Mouse (Mus musculus): ENCODE measurements around the gene Cgref1. TPM values are rescaled to one million over a fixed set of nuclear protein-coding genes. Genes with fewer than 3 reads are reported as not detected.

Gene Cgref1
- total RNA-seq, 2 experiments from 2014 or later, result 2.8 to 5.1 TPM

- peak; percentile 52 for DNase-seq
These were observed 5.1 kb upstream of the Cgref1 start for GRCm38 (mm10) chr5:30950451-30950850.

DNA sequence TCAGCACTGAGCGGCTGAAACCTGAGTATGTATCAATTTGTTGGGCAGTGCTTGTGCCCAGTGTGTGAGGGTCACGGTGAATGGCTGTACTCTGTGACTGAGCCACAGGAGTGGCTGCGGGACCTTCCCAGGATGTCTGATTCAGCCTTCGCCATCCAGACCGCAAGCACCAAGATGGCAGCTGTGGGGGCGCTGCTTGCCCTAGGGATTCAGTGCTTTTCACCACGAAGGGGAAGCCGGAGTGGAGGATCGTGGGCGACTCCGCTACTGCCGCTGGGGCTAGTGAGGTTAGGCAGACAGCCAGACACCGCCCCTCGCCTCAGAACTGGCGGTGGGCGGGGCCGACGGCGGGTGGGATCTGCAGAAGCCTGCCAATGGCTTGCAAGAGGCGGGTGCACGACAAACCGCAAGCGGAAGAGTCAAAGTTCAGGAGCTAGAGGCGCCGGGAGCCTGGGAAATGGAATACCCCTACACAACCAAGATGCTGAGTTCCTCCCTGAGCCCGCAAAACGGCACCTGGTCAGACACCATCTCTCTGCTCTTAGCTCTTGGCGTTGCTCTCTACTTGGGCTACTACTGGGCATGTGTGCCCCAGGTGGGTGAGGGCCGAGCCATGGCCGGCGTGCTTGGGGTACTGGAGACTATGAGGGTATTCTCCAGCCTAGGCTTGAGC, 4.4 kb upstream of the Cgref1 start:
- DNase-seq, result peak; percentile 95

GRCm38 (mm10) chr5:30948620-30949019, 3.2 kb upstream of the Cgref1 start:
- DNase-seq, result no peak

DNA sequence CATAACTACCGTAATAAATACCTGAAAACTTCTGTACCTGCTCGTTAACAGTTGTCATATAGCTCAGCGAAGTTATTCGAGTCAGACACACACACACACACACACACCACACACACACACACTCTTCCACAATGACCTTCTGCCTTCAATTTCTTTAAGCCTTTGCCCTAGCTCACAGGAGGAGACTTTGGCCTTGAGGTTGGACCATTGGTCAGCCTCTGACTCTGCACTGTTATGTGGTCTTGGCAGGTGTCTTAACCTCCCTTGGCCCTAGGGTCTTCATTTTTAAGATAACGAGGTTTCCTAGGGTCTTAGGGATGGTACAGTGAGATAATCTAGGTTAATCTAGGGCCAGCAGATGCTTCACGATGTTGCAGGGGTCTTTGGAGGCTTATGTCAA, 1.0 kb downstream of the Cgref1 start:
- no peak for DNase-seq

- no peak for DNase-seq
These were observed 2.4 kb downstream of the Cgref1 start for GRCm38 (mm10) chr5:30943004-30943403.

DNA sequence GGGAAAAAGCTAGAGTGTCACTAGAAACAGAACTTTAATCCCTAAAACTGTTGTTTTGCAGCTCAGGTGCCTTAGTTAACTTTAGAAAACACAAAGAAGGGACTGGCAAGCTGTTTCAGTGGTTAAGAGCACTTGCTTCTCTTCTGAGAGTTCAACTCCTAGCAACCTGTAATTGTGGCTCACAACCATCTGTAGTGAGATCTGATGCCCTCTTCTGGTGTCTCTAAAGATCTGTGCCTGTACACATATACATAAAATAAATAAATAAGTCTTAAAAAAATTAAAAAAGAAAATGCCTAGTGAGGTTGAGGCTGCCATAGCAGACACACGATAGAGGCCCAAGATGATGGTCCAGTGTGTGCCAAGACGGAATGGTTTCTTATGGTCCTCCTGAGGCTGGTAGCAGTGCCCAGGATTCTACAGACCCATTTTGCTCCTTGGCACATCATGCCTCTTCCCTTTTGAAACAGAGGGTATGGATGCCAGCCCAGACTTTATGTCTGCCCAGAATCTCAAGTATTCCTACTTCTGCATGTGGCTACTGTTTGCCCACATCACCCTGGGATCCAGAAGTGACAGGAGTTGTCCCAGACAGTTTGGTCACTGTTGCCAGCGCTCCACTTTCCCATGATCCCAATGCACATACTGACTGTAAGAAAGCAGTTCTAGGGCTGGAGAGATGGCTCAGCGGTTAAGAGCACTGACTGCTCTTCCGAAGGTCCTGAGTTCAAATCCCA, 10.5 kb downstream of the Cgref1 start:
- DNase-seq, result no peak

- no peak for DNase-seq
These were observed 11.7 kb downstream of the Cgref1 start for GRCm38 (mm10) chr5:30933705-30934104.

DNA sequence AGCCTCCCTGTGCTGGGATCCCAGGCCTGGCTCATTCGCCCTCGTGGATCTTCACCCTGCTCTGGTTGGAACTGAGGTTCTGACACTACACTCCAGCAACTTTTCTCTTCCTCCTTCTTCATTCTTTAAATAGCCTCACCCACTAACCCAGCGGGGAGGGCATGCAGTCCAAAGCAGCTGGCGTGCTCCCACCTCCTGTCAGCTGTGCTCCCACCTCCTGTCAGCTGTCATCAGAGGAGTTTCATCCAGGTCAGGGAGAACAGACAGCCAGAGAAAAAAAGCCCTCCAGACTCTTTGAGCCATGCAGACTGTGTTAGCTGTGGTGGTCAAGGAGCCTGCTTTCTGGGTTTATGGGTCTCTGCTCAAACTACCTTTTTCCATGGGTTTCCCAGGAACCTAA, 14.0 kb downstream of the Cgref1 start:
- DNase-seq, result no peak

DNA sequence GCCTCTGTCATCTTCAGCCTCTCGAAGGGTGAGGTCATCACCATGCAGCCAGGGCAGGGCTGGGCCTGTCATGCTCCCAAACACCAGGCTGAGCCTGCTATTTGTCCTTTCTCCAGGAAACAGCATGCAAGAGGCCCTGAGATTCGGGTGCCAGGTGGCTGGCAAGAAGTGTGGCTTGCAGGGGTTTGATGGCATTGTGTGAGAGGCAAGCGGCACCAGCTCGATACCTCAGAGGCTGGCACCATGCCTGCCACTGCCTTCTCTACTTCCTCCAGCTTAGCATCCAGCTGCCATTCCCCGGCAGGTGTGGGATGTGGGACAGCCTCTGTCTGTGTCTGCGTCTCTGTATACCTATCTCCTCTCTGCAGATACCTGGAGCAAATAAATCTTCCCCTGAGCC, 14.5 kb downstream of the Cgref1 start:
- DNase-seq, result no peak

DNA sequence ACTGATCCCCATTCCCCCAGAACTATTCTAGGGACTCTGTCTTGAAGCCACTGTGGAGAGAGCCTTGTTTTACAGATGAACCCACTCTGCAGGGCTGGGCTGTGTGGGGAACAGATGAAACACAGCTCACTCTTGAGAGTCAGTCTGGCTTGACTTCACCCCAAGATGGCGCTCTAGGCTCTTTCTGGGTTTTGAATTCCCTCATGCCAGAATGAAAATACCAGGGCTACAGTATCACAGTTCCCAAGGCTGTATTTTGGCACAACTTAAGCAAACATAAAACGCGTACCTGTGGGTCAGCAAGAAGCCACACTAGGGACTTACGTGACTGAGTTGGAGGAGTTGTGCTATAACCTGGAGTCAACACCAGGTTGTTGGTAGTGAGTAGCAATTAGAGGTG, 15.3 kb downstream of the Cgref1 start:
- peak; percentile 85 for DNase-seq

- DNase-seq, result peak; percentile 49
These were observed 17.4 kb downstream of the Cgref1 start for GRCm38 (mm10) chr5:30927945-30928529.

- no peak for DNase-seq
These were observed 19.3 kb downstream of the Cgref1 start for GRCm38 (mm10) chr5:30926073-30926472.

DNA sequence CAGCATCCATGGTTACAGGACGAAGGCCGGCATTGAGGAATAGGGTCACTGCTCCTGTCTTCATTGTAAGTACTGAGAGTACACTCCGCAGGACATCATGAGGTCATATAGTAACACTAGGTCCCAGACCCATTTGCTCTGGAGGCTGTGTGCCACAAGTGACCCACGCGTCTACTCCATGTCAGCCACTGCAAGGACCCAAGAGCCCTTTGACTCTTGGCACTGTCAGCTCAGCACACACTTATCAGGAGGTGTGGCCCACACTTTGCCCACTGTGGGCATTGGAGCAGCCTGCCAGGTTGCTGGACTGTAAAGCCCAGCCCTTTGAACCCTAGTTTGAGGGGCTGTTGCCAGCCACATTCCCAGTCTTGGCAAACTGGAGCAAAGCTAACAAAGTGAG, 20.2 kb downstream of the Cgref1 start:
- no peak for DNase-seq

GRCm38 (mm10) chr5:30924614-30925013, 20.8 kb downstream of the Cgref1 start:
- DNase-seq, result no peak

DNA sequence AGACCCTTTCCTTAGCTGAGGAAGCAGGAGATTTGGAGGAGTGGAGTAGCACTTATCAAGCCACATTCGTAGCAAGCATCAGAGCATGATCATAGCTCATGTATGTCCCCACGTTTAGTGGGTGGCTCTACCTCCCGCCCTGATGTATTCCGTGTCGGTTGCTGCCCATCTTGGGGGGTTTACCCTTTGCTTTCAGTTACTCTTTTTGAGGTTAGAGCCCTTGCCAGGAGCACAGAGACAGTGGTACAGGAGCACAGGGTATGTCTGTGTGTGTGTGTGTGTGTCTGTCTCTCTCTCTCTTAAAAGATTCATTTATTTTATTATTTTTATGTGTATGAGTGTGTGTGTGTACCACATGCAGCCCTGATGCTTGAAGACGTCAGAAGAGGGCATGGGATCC, 22.3 kb downstream of the Cgref1 start:
- no peak for DNase-seq

- DNase-seq, result no peak
These were observed 22.8 kb downstream of the Cgref1 start for GRCm38 (mm10) chr5:30922581-30923041.

- peak; percentile 96 for DNase-seq
These were observed 23.9 kb downstream of the Cgref1 start, which contains the start of gene Khk for GRCm38 (mm10) chr5:30921256-30922033. Khk (plus strand) TSS chr5:30921431.

DNA sequence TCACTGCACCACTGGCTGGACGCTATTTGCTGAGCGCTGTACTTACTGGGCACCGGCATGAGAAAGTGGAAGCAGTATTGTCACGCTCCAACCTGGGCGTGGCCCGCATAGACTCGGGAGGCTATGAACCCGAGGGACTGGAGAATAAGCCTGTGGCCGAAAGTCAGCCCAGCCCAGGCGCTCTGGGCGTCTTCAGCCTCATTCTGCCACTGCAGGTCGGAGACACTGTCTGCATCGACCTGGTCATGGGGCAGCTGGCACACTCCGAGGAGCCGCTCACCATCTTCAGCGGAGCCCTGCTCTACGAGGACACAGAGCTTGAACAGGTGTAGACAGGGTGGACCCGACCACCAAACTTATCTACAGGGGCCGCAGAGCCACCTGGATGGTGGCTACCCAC, 24.8 kb downstream of the Cgref1 start:
- DNase-seq, result no peak

DNA sequence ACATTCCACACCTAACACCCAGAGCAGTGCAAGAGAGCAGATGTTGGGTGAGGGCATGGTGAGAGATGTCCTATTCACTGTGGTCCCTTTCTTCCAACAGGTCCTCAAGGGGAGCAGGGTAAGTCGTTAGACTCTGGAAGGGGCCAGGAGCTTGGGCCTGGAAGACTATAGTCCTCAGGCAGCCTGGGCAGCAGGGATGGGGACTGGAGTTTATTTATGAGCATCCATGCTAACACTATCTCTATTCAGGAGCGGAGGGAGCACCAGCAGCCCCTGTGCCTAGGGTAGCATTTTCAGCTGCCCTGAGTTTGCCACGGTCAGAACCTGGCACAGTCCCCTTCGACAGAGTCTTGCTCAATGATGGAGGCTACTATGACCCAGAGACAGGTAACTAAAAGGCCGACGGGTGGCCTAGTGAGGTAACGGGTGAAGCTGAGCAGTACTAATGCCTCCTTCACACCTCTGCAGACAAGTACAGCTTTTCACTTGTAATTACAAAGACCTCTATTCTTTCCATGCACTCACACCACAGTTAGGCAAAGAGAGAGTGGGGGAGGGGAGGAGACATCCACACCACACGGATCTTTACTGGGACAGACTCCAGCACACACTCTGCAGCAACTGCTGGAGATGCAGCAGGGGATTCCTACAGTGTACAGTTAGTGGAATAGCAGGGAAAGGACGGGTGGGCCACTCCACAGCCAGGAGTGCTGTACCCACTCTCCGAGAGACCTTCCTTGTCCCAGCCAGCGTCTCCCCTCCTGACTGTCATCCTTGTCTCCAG, 25.4 kb downstream of the Cgref1 start:
- DNase-seq, result no peak

DNA sequence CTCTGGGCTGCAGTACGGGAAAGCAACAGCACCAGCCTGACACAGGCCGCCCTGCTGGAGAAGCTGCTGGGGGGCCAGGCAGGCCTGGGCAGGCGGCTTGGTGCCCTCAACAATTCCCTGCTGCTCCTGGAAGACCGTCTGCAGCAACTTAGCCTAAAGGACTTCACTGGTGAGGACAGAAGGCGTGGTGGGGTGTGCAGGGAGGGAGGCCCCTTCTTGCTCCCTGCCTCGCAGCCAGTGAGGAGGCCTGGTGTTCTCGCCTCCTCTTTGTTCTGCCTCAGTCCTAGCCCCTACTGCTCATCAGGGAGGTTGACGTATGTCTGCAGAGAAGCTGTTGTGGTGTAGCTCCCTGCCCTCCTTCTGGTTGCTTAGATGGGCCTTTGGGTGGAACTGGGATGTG, 26.7 kb downstream of the Cgref1 start:
- DNase-seq, result no peak

DNA sequence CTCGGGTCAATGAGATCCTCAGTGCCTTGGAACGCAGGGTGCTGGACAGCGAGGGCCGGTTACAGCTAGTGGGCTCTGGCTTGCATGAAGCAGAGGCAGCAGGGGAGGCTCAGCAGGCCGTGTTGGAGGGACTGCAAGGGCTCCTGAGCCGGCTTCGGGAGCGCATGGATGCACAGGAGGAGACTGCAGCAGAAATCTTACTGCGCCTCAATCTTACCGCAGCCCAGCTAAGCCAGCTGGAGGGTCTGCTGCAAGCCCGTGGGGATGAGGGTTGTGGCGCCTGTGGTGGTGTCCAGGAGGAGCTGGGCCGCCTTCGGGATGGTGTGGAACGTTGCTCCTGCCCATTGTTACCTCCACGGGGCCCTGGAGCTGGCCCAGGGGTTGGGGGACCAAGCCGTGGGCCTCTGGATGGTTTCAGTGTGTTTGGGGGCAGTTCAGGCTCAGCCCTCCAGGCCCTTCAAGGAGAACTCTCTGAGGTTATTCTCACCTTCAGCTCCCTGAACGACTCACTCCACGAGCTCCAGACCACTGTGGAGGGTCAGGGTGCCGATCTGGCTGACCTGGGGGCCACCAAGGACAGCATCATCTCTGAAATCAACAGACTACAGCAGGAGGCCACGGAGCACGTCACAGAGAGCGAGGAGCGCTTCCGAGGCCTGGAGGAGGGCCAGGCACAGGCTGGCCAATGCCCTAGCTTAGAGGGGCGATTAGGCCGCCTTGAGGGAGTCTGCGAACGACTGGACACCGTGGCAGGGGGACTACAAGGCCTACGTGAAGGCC, 27.3 kb downstream of the Cgref1 start:
- DNase-seq, result no peak
